Mouse (Mus musculus): ENCODE results near the gene Il18.

- TF ChIP-seq CTCF (IDR thresholded peaks at IDR 0.05; ENCODE audit: low read depth, low read length) (no peak), POLR2AphosphoS5 (IDR thresholded peaks at IDR 0.05; ENCODE audit: insufficient replicate concordance, low read depth, low read length) (no peak), GATA1 (IDR thresholded peaks at IDR 0.05; ENCODE audit: borderline replicate concordance, low read length) (no peak)
Observed at GRCm38 (mm10) chr9:50602055-50602845, 47.6 kb downstream of the Il18 start.
